Mouse (Mus musculus) lung, embryonic 14.5 days (tissue): ENCODE measurements around the gene Rif1. TPM values are rescaled to one million over a fixed set of nuclear protein-coding genes. Genes with fewer than 3 reads are reported as not detected.
A peak's percentile ranks its signal among the peaks of the same experiment; 100 is the strongest.

Source experiments
- ATAC-seq: fragments of 200-750 bp; cut with Nextera tagmentation; 2 replicates; pipeline ENCODE4 v1.8.0; 2017; ENCODE audit warnings: mild to moderate bottlenecking, moderate TSS enrichment, moderate library complexity; ENCODE audit not compliant: insufficient read depth
- DNase-seq: peaks from one replicate; pipeline ENCODE4 v3.0.0-alpha.2; 2015
- H3K27ac ChIP-seq: fragments of 300-500 bp; sonication (generic); 2 replicates; pipeline ENCODE4 v1.5.1; 2014; ENCODE audit warnings: low read depth, mild to moderate bottlenecking, moderate library complexity
- H3K27me3 ChIP-seq: fragments of 300-500 bp; sonication (generic); 2 replicates; pipeline ENCODE4 v1.6.1; 2014; ENCODE audit warnings: low read length, control low read depth; ENCODE audit not compliant: insufficient read depth
- H3K36me3 ChIP-seq: fragments of 300-500 bp; sonication (generic); 2 replicates; pipeline ENCODE4 v1.6.1; 2014; ENCODE audit warnings: control low read depth; ENCODE audit not compliant: insufficient read depth
- H3K4me1 ChIP-seq: fragments of 300-500 bp; sonication (generic); 2 replicates; pipeline ENCODE4 v1.6.1; 2014; ENCODE audit warnings: antibody characterized with exemption, control low read depth; ENCODE audit not compliant: insufficient read depth
- H3K4me2 ChIP-seq: fragments of 300-500 bp; sonication (generic); 2 replicates; pipeline ENCODE4 v1.6.1; 2014; ENCODE audit warnings: mild to moderate bottlenecking
- H3K4me3 ChIP-seq: fragments of 300-500 bp; sonication (generic); 2 replicates; pipeline ENCODE4 v1.5.1; 2014; ENCODE audit warnings: low read depth, low read length
- H3K9ac ChIP-seq: fragments of 300-500 bp; sonication (generic); 2 replicates; pipeline ENCODE4 v1.6.1; 2014
- H3K9me3 ChIP-seq: fragments of 300-500 bp; sonication (generic); 2 replicates; pipeline ENCODE4 v1.6.1; 2016; ENCODE audit warnings: low read depth, low read length, control low read depth
- CTCF ChIP-seq: IDR thresholded peaks from 2 replicates; pipeline ENCODE4 v1.5.1; 2016; ENCODE audit warnings: antibody characterized with exemption, low read depth
- WGBS: fragments of 180-500 bp; shearing (Covaris S2); extraction: QIAGEN DNeasy Blood & Tissue Kit; methylation state at CpG from one replicate; pipeline ENCODE4 v1.1.7; 2014; 5-methylcytosine and 5-hydroxymethylcytosine counted together
- polyA plus RNA-seq: library from polyadenylated mRNA; unstranded; fragments of >200 nt; fragmentation: Nextera tagmentation; extraction: Ambion mirVana; gene quantifications from 2 replicates; pipeline ENCODE4 v1.2.1, GENCODE M21; 2014

Rif1 gene
- polyA plus RNA-seq, 1 experiment from 2014 or later, result 57.0 TPM

- Histone ChIP-seq H3K4me1 (no peaks in the 10 kb centered on the region), H3K36me3 (no peaks in the 10 kb centered on the region), H3K9ac (peak within 1 kb of the TSS; percentile 7), H3K27me3 (no peaks in the 10 kb centered on the region), H3K4me3 (peak within 1 kb of the TSS; percentile 31), H3K4me2 (peak within 1 kb of the TSS; percentile 52), H3K9me3 (no peaks in the 10 kb centered on the region), H3K27ac (no peak within 1 kb of the TSS)
- DNase-seq (peak; percentile 93), ATAC-seq (peak; percentile 79)
- TF ChIP-seq CTCF, result no peak
- whole genome bisulfite sequencing, result under 1% methylated on average over 17 of the region's 17 CpGs
Observed at GRCm38 (mm10) chr2:52037882-52038281, 34.8 kb upstream of the Rif1 start, which contains the start of gene Tnfaip6. Tnfaip6 (plus strand) TSS chr2:52038009.

- Histone ChIP-seq H3K9ac (no peak overlapping the region), H3K4me3 (peak overlapping the region; percentile 31; the same call in 1 of the 2 replicates), H3K4me1 (no peaks in the 10 kb centered on the region), H3K27ac (no peak overlapping the region), H3K36me3 (no peaks in the 10 kb centered on the region), H3K9me3 (no peaks in the 10 kb centered on the region), H3K4me2 (peak overlapping the region; percentile 52), H3K27me3 (no peaks in the 10 kb centered on the region)
- ATAC-seq (no peak), DNase-seq (peak; percentile 13)
- no peak for TF ChIP-seq CTCF
- WGBS, result 55% methylated on average over 5 of the region's 5 CpGs
Observed at GRCm38 (mm10) chr2:52038558-52038957, 34.1 kb upstream of the Rif1 start.

- H3K27me3 ChIP-seq, result no peaks in the 10 kb centered on the region
- WGBS, result 75% methylated on average over 8 of the region's 8 CpGs
- no peak overlapping the region for H3K27ac ChIP-seq
- no peak overlapping the region for H3K4me3 ChIP-seq
- H3K9me3 ChIP-seq, result no peaks in the 10 kb centered on the region
- H3K36me3 ChIP-seq, result no peaks in the 10 kb centered on the region
- no peak for TF ChIP-seq CTCF
- no peak for DNase-seq
- no peak overlapping the region for H3K9ac ChIP-seq
- no peaks in the 10 kb centered on the region for H3K4me1 ChIP-seq
- ATAC-seq, result no peak
- no peak overlapping the region for H3K4me2 ChIP-seq
Observed at GRCm38 (mm10) chr2:52039083-52039801, 33.4 kb upstream of the Rif1 start.

GRCm38 (mm10) chr2:52042132-52042531, 30.5 kb upstream of the Rif1 start:
- no peak overlapping the region for H3K27ac ChIP-seq
- H3K36me3 ChIP-seq, result no peaks in the 10 kb centered on the region
- no peak for DNase-seq
- TF ChIP-seq CTCF, result no peak
- no peaks in the 10 kb centered on the region for H3K9me3 ChIP-seq
- no peak overlapping the region for H3K4me3 ChIP-seq
- H3K9ac ChIP-seq, result no peak overlapping the region
- WGBS, result 82% methylated on average over 3 of the region's 3 CpGs
- H3K4me1 ChIP-seq, result no peaks in the 10 kb centered on the region
- no peak for ATAC-seq
- H3K4me2 ChIP-seq, result no peak overlapping the region
- H3K27me3 ChIP-seq, result no peaks in the 10 kb centered on the region

- Histone ChIP-seq H3K9ac (no peak overlapping the region), H3K36me3 (no peaks in the 10 kb centered on the region), H3K4me2 (no peak overlapping the region), H3K9me3 (no peaks in the 10 kb centered on the region), H3K4me3 (no peak overlapping the region), H3K4me1 (no peaks in the 10 kb centered on the region), H3K27me3 (no peaks in the 10 kb centered on the region), H3K27ac (no peak overlapping the region)
- ATAC-seq (no peak), DNase-seq (no peak)
- no peak for TF ChIP-seq CTCF
- 41% methylated on average over 5 of the region's 5 CpGs for WGBS
Observed at GRCm38 (mm10) chr2:52042714-52043113, 29.9 kb upstream of the Rif1 start.

- H3K27ac ChIP-seq, result no peak overlapping the region
- WGBS, result 89% methylated on average over 11 of the region's 11 CpGs
- no peak overlapping the region for H3K9ac ChIP-seq
- no peaks in the 10 kb centered on the region for H3K4me1 ChIP-seq
- no peak for ATAC-seq
- TF ChIP-seq CTCF, result no peak
- H3K9me3 ChIP-seq, result no peaks in the 10 kb centered on the region
- no peak overlapping the region for H3K4me2 ChIP-seq
- no peak overlapping the region for H3K4me3 ChIP-seq
- no peaks in the 10 kb centered on the region for H3K27me3 ChIP-seq
- no peak for DNase-seq
- no peaks in the 10 kb centered on the region for H3K36me3 ChIP-seq
Observed at GRCm38 (mm10) chr2:52043485-52043884, 29.1 kb upstream of the Rif1 start.

- WGBS, result 66% methylated on average over 5 of the region's 5 CpGs
- Histone ChIP-seq H3K9me3 (no peaks in the 10 kb centered on the region), H3K27me3 (no peaks in the 10 kb centered on the region), H3K4me1 (no peaks in the 10 kb centered on the region), H3K27ac (no peak overlapping the region), H3K36me3 (no peaks in the 10 kb centered on the region), H3K9ac (no peak overlapping the region), H3K4me3 (no peak overlapping the region), H3K4me2 (no peak overlapping the region)
- no peak for TF ChIP-seq CTCF
- DNase-seq (no peak), ATAC-seq (no peak)
Observed at GRCm38 (mm10) chr2:52046032-52046431, 26.6 kb upstream of the Rif1 start.

- H3K27me3 ChIP-seq, result no peaks in the 10 kb centered on the region
- H3K9ac ChIP-seq, result no peak overlapping the region
- no peak overlapping the region for H3K4me2 ChIP-seq
- no peak for DNase-seq
- H3K4me3 ChIP-seq, result no peak overlapping the region
- no peaks in the 10 kb centered on the region for H3K9me3 ChIP-seq
- H3K36me3 ChIP-seq, result no peaks in the 10 kb centered on the region
- no peak overlapping the region for H3K27ac ChIP-seq
- H3K4me1 ChIP-seq, result no peaks in the 10 kb centered on the region; the same call in 1 of the 2 replicates
- no peak for ATAC-seq
- 91% methylated on average over 11 of the region's 11 CpGs for WGBS
- TF ChIP-seq CTCF, result no peak
Observed at GRCm38 (mm10) chr2:52050823-52051222, 21.8 kb upstream of the Rif1 start.
